Mouse (Mus musculus): Measurements from ENCODE around the gene Spc24.

GRCm38 (mm10) chr9:21750370-21750769, 9.7 kb downstream of the Spc24 start:
- TF ChIP-seq CTCF (IDR thresholded peaks at IDR 0.05; ENCODE audit: low read depth, low read length) (no peak), TAL1 (conservative IDR thresholded peaks at IDR 0.05; ENCODE audit: low read depth, low read length) (no peak), GATA1 (IDR thresholded peaks at IDR 0.05; ENCODE audit: borderline replicate concordance, low read length) (no peak)
